Mouse (Mus musculus) left cerebral cortex, postnatal 10 days (tissue): ENCODE data around the gene Cd300lg. TPM values are rescaled to one million over a fixed set of nuclear protein-coding genes. Genes with fewer than 3 reads are reported as not detected.
A peak's percentile ranks its signal among the peaks of the same experiment; 100 is the strongest.

Experiments
- DNase-seq, 2 experiments: peaks; one replicate each; pipeline ENCODE4 v3.0.0; 2021 to 2022; ENCODE audit warnings: low spot score in 2 of 2, mixed read lengths in 1 of 2; ENCODE audit errors: extremely low spot score in 1 of 2
- intact Hi-C: fragments of 180-260 bp; cut with DNase I; formaldehyde crosslinking; loops from one replicate; pipeline ENCODE4 v1.15.1; 2025
- total RNA-seq, 2 experiments: library from RNA; stranded (reverse); gene quantifications; 2 replicates each; pipeline ENCODE4 v1.2.3; 2021

Gene Cd300lg
- not detected for total RNA-seq

DNA sequence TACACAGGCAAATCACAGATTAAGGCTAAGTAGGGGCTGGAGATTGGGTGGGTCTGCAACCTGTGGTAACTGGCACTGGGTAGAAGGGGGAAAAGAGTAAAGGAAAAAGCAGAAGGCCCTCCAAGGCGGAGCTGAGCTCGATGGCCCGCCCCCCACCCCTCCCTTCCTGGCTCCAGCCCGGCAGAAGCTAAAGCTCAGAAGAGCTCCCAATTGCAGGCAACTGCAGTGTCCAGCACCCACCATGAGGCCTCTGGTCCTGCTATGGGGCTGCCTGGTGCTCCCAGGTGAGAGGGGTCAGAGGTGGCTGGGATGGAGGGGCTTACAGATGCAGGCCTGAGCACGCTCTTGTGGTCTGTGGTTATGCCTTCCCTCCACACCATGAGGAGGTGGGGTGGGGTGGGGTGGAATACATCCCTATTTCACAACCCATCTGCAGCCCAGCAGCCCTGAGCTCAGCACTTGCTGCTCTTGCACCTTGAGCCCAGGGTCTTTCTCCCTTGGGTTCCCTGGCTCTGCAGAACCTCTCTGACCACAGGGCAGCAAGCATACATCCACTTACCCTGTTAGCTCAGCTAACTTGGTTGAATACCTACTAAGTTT lies at the start of gene Cd300lg:
TSS of gene Cd300lg (plus strand) at position 160 of the 600 bp plus-strand sequence.
- no peak for DNase-seq
- intact Hi-C loops, result no loop called here

DNA sequence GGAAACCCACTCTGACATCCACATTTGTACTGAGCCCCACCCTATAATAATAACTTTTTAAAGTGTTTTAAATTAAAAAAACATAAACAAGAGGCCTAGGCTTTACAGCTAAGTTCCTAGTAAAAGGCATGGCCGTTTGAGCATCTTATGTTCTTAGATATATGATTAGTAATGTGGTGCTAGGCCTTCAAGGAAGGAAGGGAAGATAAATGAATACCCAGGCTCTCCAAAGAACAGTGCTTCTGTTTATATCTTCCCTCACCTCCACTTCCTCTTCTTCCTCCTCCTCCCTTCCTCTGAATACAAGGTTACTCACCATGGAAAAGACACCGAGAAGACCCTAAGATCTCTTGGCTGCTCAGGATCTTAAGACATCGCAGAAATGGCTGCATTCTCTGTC lies 49.5 kb upstream of the Cd300lg start:
- DNase-seq, result no peak
- intact Hi-C loops, result no loop called here

DNA sequence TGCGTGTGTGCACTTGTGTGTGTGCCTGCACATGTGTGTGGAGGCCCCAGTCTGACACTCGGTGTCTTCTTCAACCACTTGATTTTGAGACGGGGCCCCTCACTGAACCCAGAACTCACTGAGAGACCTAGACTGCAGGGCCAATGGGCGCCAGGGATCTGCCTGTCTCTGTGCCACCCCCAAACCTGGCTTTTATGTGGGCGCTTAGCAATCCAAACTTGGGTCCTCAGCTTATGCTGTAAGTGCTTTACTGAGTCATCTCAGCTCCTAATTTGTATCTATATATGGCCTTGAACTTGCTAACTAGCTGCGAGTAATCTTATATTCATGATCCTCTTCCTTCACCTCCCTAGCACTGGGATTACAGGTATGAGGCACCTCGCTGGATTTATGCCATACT lies 48.9 kb upstream of the Cd300lg start:
- intact Hi-C loops, result no loop called here
- no peak for DNase-seq

DNA sequence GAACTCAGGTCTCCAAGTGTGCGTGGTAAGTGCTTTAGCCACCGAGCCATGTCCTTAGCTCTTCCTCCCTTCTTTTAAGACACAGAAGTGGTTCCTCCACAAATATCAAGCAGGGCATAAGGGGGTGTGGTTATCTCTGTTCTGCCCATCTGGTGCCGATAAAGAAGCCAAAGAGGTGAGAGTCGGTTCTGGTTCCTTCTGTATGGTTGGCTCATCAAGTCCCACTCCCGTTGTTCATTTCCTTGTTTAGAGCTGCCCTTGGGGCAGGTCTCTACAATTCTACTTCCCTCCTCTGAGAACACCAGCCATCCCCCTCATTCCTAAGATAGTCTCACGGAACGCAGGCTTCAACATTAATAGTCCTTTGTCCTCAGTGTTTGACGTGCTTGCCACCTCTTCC lies 47.2 kb upstream of the Cd300lg start:
- intact Hi-C loops, result no loop called here
- no peak for DNase-seq

DNA sequence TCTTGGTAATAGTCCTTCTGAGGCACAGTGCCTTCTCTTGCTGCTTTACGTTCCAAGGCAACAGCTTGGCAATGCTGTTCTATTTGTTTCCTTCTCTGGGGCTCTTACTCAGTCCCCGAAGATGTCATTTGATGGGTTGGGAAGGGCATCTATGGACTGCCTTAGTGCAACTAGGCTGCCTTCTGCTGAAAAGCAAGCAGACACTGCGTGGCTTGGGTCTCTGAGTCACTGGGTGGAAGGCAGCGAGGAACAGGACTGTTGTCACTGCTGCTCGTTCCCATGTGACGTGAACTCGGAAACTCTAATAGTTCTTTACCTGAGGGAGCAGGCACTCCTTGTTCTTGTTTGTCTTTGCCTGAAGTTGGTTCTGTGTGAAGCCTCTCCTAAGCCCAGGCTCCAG lies 45.4 kb upstream of the Cd300lg start:
- intact Hi-C loops, result no loop called here
- DNase-seq, result no peak

DNA sequence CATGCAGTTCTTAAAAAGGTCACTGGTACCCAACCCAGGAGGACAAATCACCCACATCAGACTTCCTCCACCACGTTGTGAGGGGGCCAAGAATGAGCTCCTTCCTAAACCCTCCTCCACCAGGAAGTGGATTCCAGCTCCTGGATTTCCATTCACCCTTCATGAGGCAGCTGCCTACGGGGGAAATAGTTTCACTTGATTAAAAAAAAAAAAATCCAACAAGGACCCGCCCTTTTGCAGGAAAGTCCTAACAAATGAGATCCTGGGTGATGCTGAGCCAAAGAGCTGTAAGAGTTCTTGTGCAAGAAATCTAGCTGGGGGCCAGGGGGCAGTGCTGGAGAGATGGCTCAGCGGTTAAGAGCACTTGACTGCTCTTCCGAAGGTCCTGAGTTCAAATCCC lies 43.1 kb upstream of the Cd300lg start:
- intact Hi-C loops, result no loop called here
- DNase-seq, result no peak

DNA sequence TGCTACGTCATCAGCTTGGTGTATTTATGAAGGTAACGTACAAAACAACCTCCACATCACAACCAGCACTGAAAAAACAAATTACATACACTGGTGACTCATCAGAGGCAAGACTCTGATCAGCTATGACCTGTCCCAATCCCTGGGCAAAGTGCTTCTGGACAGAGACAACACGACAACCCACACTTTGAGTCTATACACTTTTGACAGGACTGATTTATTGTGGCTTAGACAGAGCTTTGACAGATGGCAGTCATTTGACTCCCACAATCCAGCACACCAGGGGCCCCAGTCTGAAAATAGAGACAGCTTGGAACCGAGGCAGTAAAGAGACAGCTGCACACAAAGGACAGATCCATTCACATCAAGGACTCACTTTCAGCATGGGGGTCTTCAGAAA lies 41.8 kb upstream of the Cd300lg start:
- no peak for DNase-seq
- intact Hi-C loops, result no loop called here

DNA sequence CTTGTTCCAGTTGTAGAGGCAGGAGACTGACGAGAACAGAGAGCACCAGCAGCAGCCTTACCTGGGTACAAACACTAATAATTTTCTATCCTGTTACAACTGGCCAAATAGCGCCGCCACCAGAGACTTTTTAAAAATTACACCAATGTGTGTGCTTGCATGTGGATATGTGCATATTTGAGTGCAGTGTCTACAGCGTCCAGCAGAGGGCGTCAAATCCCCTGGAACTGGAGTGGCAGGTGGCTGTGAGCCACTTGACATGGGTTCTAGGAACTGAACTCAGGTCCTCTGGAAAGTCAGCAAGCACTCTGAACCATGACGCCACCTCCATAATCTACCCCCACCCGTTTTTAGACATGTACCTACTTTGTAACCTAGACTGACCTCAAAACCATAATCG lies 37.1 kb upstream of the Cd300lg start:
- intact Hi-C loops, result no loop called here
- no peak for DNase-seq

DNA sequence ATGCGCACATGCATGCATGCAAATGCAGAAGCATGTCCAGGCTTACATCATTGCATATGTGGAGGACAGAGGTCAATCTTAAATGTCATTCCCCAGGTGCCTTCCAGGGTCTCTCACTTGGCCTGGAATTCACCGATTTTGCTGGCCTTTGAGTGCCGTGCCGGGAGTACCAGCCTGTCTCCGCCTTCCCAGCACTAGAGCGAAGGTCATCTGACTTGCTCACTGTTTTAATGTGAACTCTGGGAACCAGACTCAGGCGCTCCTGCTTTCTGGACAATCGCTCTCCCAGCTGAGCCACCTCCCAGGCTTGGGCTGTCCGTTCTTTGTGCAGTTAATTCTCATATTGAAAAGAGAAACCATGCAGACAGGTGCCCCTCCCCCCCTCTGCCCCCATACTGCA lies 35.0 kb upstream of the Cd300lg start:
- no peak for DNase-seq
- intact Hi-C loops, result no loop called here

DNA sequence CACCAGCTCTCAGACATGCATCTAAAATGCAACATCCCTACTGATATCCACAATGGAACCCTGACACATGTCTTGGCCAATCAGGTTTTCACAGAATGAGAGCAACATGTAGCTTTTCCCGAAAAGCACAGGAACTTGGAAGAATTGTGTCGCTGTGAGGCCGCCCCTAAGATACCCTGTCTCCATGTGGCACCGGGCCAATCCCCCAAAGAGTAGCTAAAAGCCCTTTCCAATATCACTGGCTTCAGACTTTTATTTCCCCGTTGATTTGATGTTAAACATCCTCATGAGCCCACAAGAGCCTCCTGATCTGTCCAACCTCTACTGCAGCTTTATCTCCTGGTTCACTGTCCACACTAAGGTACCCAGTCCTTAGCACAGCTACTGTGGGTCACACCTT lies 34.6 kb upstream of the Cd300lg start:
- intact Hi-C loops, result no loop called here

DNA sequence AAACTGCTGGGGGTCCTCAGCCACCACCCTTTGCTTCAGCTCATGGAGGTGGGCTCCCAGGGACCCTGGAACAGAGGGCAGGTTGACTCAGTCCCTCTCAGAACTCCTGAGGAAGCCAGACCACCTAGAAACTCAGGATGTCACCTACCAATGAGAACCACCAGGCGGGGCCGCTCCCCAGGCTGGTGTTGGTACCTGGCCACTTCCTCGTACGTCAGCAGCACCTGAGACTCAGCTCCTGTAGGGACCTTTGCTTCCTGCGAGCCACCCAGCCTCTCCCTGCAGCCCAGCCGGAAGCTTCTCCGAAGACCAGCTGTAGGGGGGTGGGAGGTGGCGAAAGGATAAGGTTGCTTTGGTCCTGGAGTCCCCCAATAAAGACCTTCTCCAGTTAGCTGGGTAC lies 32.9 kb upstream of the Cd300lg start:
- DNase-seq, result no peak
- intact Hi-C loops, result no loop called here

More for the DNA sequence above, 34.6 kb upstream of the Cd300lg start:
- no peak for DNase-seq

DNA sequence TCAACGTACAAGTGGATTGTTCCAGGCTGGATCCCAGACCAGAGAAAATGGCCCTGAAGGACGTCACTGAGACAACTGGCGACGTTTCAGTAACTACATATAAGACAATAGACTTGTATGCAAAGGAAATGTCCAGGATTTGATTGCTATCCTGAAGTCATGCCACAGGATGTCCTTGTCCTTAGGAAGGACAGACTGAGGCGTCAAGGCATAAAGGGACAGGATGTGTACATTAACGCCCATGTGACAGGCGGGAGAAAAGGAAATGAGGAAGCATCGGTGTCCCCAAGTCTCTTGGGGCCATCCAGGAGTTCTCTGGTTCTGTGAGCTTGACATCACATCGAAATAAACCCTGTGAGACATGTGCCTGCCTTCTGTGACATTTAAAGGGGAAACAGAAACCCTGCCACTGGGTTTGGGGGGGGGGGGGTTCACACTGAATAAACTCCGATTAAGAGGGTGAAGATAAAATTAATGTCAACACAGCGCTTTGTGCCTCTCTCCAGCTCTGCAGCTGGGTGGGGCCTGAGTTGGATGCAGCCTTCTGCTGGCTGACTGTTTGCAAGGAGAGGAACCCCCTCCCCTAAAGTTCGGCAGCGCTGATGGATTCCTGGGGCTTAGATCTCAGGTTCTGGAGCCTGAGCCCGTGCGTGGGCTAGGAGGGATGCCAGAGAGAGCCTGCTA lies 32.2 kb upstream of the Cd300lg start:
- no peak for DNase-seq
- intact Hi-C loops, result no loop called here

DNA sequence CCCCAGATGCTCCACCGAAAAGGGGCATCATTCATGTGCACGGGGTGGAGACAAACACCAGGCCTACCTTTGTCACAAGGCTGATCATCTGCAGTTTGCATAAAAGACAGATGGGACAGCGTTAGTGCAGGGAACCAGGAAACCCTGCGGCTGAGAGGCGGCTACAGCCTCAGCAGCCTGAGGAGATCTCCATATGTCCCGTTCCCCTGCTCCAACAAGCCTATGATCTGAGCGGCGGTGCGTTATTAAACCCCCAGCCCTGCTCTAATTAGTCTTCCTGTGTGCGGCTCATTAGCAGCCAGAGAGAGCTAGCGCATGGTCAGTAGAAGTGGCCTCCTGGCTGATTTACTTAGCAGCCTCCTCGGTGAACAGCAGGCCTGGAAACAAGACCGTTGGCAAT lies 31.2 kb upstream of the Cd300lg start:
- intact Hi-C loops, result no loop called here
- no peak for DNase-seq

DNA sequence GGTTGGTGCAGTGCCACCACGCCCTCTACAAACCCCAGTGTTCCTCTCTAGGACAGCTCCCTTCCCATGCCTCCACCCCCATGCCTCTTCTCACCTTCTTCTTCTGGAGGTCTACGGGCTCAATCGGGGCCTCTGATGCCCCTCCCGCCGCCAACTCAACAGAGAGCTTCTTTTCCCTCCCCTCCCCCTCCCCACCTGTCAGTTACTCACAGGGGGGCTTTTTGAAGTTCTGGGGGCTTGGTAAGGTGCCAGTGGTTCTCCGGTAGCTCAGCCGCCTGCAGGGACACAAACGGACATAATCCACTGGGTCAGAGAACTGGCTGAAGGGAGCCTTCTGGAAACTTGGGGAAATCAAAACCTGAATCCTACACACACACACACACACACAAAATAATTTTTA lies 29.8 kb upstream of the Cd300lg start:
- intact Hi-C loops, result no loop called here
- no peak for DNase-seq

DNA sequence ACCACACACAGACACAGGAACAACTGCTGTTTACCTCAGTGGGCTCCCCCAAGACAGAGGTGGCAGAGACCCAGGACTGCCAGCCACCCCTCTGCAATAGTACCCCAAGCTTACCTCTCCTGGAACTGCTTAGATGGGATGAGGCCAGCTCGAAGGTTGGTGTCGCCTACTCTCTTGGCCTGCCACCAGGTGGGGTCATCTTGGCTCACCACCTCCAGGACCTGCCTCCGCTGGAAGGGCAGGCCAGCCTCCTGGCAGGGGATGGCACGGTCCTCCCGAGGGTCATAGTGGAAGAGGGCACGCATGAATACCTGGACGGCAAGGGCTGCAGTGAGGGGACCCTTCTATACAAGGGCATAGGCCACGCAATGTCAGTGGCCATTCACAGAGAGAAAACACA lies 28.1 kb upstream of the Cd300lg start:
- no peak for DNase-seq
- intact Hi-C loops, result no loop called here

DNA sequence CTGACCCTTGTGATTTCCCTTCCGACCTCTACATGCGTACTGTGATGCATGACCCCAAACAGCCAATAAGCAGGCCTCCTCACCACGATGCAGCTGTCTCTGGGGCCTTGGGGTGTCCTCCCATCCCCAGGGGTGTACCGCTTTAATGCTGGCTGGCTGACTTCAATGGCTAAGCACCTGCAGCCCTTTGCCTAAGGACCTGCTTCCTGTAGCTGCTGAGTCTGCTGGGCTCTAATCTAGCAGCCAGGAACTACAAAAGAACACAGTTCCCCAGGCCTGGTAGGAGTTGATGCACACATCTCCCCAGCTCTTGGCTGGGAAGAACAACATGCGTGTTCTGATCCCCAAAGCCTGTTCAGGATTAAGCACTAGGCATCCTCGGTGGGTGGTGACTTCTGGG lies 25.8 kb upstream of the Cd300lg start:
- DNase-seq, result no peak
- intact Hi-C loops, result no loop called here

DNA sequence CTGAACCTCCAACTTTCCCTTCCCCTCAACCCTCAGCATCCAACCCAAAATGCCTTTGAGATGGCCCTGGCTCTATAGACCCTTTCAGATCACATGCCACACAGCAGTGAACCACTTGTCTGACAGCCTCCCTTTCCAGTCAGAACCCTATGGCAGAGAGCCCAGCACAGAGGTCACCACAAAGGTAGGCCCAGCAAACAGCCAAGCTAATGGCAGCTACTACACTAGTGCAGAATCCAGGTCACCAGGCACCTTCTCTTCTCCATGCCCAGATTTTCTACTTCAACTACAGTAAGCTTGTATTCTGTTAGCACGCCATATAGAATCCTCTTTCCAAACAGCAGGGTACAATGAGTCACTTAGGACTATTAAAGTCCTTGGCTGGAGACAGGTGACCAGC lies 25.2 kb upstream of the Cd300lg start:
- no peak for DNase-seq
- intact Hi-C loops, result no loop called here

DNA sequence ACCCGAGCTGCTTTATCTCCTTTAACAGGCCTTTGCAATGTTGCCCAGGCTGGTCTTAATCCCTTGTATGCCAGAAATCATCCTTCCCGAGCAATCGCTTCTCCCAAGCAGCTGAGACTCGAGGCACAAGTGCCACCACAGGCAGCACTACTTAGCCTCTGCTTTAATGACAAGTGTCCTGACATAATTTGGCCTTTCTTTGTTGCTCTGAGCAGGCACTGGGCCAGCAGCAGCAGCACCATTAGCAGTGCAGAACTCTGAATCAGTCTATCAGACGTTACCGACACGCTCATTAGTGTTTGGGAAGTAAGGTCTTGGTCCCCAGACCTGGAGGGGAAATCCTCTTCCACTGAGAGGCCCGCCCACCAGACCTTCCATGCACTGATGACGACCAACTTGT lies 21.6 kb upstream of the Cd300lg start:
- DNase-seq, result no peak
- intact Hi-C loops, result no loop called here

DNA sequence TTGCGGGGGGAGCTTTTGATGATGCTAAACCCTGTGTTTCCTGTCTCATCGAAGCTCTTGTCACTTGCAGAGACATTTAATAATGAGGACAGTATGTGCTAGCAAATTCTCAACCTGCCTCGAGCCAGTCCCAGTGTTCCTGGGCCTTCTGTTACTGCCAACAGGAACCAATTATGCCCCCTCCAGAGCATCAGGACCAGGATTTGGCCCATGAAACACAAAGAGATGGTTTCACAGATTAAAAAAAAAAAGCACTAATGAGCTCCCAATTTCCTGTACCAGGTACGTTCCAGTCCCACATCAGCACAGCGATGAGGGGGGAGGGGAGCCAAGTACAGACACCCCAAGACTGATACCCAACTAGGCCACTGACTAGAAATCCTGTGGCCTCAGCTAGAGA lies 20.1 kb upstream of the Cd300lg start:
- intact Hi-C loops, result no loop called here
- peak in 1 of 2 experiments; percentile 20 for DNase-seq

DNA sequence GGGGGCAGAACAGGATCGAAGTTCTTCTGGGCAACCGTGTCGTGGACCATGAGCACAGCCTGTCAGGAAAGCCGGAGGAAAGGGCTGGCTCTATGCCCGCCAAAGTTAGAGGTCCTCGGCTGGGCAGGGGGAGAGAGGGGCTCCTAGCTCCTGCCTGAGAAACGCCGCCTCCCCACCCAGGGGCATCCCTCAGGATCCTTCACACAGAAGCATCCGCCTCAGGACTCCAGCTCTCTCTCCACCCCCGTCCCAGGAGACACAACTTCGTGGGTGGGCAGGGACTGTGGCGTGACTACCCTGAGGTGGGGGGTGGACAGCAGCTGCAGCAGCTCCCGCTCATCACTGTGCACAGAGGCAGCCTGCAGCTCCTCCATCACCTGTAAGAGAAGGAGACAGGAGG lies 17.9 kb upstream of the Cd300lg start:
- DNase-seq, result no peak
- intact Hi-C loops, result no loop called here
